Mouse (Mus musculus) megakaryocyte, embryonic 14.5 days (primary cell): ENCODE measurements around the gene B4galt4.

Source experiments
- FLI1 ChIP-seq: IDR thresholded peaks from 2 replicates; pipeline ENCODE4 v1.6.1; 2012; ENCODE audit warnings: low read length, inconsistent platforms, mixed read lengths
- GATA1 ChIP-seq: IDR thresholded peaks from 3 replicates; pipeline ENCODE4 v1.6.1; 2012; ENCODE audit warnings: mixed read lengths, low read length, inconsistent platforms, borderline replicate concordance

DNA sequence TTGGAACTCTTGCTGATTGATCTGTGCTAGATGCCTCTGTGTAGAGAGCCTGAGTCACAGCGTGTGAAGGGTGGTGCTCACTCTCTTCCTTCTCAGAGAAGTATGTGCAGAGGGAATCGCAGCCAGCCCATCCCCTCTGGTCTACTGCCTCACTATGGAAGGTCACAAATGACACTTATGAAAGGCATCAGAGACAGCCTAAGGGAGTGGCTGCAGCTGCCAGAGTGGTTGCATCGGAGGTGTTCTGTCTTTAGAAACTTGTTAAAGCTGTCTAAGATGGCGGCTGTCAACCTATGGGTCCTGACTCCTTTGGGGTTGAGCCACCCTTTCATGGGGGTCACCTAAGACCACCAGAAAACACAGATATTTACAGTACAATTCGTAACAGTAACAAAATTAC, 68.1 kb downstream of the B4galt4 start:
- TF ChIP-seq GATA1 (no peak), FLI1 (no peak)
